Mouse (Mus musculus) erythroblast, embryonic 14.5 days (primary cell): Measurements from ENCODE around the gene Rhoa.

Experiments
- GATA1 ChIP-seq: IDR thresholded peaks from 2 replicates; pipeline ENCODE4 v1.6.1; 2012; ENCODE audit warnings: low read length, inconsistent platforms, mixed read lengths
- TAL1 ChIP-seq: IDR thresholded peaks from 3 replicates; pipeline ENCODE4 v1.6.1; 2012; ENCODE audit warnings: low read length, inconsistent platforms, mixed read lengths

- no peak for TF ChIP-seq GATA1
- TF ChIP-seq TAL1 = no peak
These were observed 4.1 kb upstream of the Rhoa start for GRCm38 (mm10) chr9:108301853-108302252.
